Mouse (Mus musculus) CH12.LX (cell line): Measurements from ENCODE around the gene Lypd1.

Experiments used
- CHD2 ChIP-seq: IDR thresholded peaks from 2 replicates; pipeline ENCODE4 v1.6.1; 2011; ENCODE audit warnings: low read length, improper control_type of control experiment
- CTCF ChIP-seq, 2 experiments: IDR thresholded peaks in 1 of 2; conservative IDR thresholded peaks in 1 of 2; 2 replicates each; pipeline ENCODE4 v1.5.1; 2011 to 2012; ENCODE audit warnings: low read depth in 2 of 2, low read length in 2 of 2, improper control_type of control experiment in 1 of 2, inconsistent platforms in 1 of 2, mild to moderate bottlenecking in 1 of 2, moderate library complexity in 1 of 2
- EP300 ChIP-seq: IDR thresholded peaks from 2 replicates; pipeline ENCODE4 v1.6.1; 2011; ENCODE audit warnings: low read length, improper control_type of control experiment
- JUND ChIP-seq: conservative IDR thresholded peaks from 2 replicates; pipeline ENCODE4 v1.6.1; 2011; ENCODE audit warnings: low read depth, low read length, improper control_type of control experiment
- POLR2A ChIP-seq: IDR thresholded peaks from 2 replicates; pipeline ENCODE4 v1.6.1; 2011; ENCODE audit warnings: low read depth, mild to moderate bottlenecking, improper control_type of control experiment, low read length
- RAD21 ChIP-seq: IDR thresholded peaks from 2 replicates; pipeline ENCODE4 v1.6.1; 2011; ENCODE audit warnings: low read depth, mild to moderate bottlenecking, low read length, improper control_type of control experiment, moderate library complexity
- SIN3A ChIP-seq: IDR thresholded peaks from 2 replicates; pipeline ENCODE4 v1.6.1; 2012; ENCODE audit warnings: low read length, improper control_type of control experiment, inconsistent platforms
- ZMIZ1 ChIP-seq: IDR thresholded peaks from 2 replicates; pipeline ENCODE4 v1.6.1; 2012; ENCODE audit warnings: low read depth, mild to moderate bottlenecking, inconsistent platforms, low read length, improper control_type of control experiment
- ZNF384 ChIP-seq: IDR thresholded peaks from 2 replicates; pipeline ENCODE4 v1.6.1; 2012; ENCODE audit warnings: low read depth, low read length, improper control_type of control experiment, inconsistent platforms

DNA sequence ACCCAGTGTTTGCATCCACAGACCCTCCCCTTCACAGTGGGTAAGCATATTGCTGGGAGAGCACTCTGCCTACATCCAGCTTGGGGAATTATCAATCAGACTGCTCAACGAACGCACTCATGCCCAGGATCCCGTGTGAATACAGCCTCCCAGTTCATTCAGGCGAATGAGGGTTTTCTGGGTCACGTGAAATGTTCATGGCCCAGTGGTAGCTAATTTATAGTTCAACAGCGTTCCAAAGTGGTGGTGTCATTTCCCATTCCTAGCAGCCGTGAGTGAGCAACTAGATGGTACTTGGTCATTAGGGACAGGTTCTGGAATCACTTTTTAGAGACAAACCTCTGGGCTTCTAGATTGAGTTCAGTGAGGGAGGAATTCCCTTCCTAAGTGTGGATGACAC lies 91.8 kb downstream of the Lypd1 start:
- TF ChIP-seq POLR2A (no peak), CTCF (conservative IDR thresholded peaks at IDR 0.05 in 1 of 2, IDR thresholded peaks at IDR 0.05 in 1 of 2; ENCODE audit: low read depth in 2 of 2, low read length in 2 of 2) (no peak), RAD21 (no peak), EP300 (no peak), ZMIZ1 (no peak), SIN3A (no peak), ZNF384 (no peak), CHD2 (no peak), JUND (no peak)
